Mouse (Mus musculus) embryonic facial prominence, embryonic 15.5 days (tissue): ENCODE measurements around the gene Oxsr1. TPM values are rescaled to one million over a fixed set of nuclear protein-coding genes. Genes with fewer than 3 reads are reported as not detected.
"Not testable (repeated sequence)": the region's sequence is repeated elsewhere in the genome, so short reads cannot be mapped to it uniquely, and the experiment has no call there.

Source experiments
- ATAC-seq: fragments of 200-750 bp; cut with Nextera tagmentation; 2 replicates; pipeline ENCODE4 v1.8.0; 2017; ENCODE audit warnings: low read depth, moderate TSS enrichment; ENCODE audit not compliant: insufficient number of reproducible peaks, low FRiP score, low TSS enrichment
- H3K27ac ChIP-seq: fragments of 300-500 bp; sonication (generic); replicated peaks from 2 replicates; pipeline ENCODE4 v1.5.1; 2015; ENCODE audit warnings: mild to moderate bottlenecking, inconsistent platforms
- H3K27me3 ChIP-seq: fragments of 300-500 bp; sonication (generic); 2 replicates; pipeline ENCODE4 v1.6.1; 2015; ENCODE audit warnings: inconsistent platforms
- H3K36me3 ChIP-seq: fragments of 300-500 bp; sonication (generic); 2 replicates; pipeline ENCODE4 v1.6.1; 2015; ENCODE audit warnings: mild to moderate bottlenecking, inconsistent platforms
- H3K4me1 ChIP-seq: fragments of 300-500 bp; sonication (generic); 2 replicates; pipeline ENCODE4 v1.6.1; 2015; ENCODE audit warnings: inconsistent platforms
- H3K4me2 ChIP-seq: fragments of 300-500 bp; sonication (generic); replicated peaks from 2 replicates; pipeline ENCODE4 v1.6.1; 2015; ENCODE audit warnings: mild to moderate bottlenecking, inconsistent platforms
- H3K4me3 ChIP-seq: fragments of 300-500 bp; sonication (generic); replicated peaks from 2 replicates; pipeline ENCODE4 v1.5.1; 2015; ENCODE audit warnings: mild to moderate bottlenecking, inconsistent platforms
- H3K9ac ChIP-seq: fragments of 300-500 bp; sonication (generic); 2 replicates; pipeline ENCODE4 v1.6.1; 2015; ENCODE audit warnings: inconsistent platforms
- H3K9me3 ChIP-seq: fragments of 300-500 bp; sonication (generic); replicated peaks from 2 replicates; pipeline ENCODE4 v1.6.1; 2016; ENCODE audit warnings: inconsistent platforms
- WGBS: fragments of 180-500 bp; shearing (Covaris S2); methylation state at CpG from one replicate; pipeline ENCODE4 v1.1.7; 2015; 5-methylcytosine and 5-hydroxymethylcytosine counted together
- polyA plus RNA-seq: library from polyadenylated mRNA; unstranded; fragments of >200 nt; fragmentation: Nextera tagmentation; extraction: Ambion mirVana; gene quantifications from 2 replicates; pipeline ENCODE4 v1.2.1, GENCODE M21; 2015

Gene Oxsr1
- polyA plus RNA-seq, 1 experiment from 2014 or later = 11.8 TPM

DNA sequence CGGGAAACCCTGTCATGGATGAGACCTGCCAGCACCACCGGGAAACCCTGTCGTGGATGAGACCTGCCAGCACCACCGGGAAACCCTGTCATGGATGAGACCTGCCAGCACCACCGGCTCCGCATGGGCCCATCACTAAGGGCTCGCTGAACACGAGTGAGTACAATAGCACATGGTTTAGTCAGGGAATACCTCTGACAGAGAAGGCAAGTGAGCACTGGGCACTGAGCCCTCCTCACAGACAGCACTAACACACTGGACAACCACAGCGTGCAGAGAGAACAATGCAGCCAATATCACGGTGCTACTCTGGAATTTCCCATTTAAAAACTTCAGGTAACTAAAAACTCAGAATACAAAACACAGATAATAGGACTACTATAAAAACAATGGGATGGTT lies 9.1 kb downstream of the Oxsr1 start:
- H3K4me2 ChIP-seq = no peak overlapping the region
- H3K9ac ChIP-seq = no peak overlapping the region
- H3K9me3 ChIP-seq = no peaks in the 10 kb centered on the region
- WGBS = 92% methylated on average over 10 of the region's 10 CpGs
- H3K36me3 ChIP-seq = no peaks in the 10 kb centered on the region
- no peaks in the 10 kb centered on the region for H3K4me1 ChIP-seq
- ATAC-seq = no peak
- no peaks in the 10 kb centered on the region for H3K27me3 ChIP-seq
- H3K4me3 ChIP-seq = no peak overlapping the region
- H3K27ac ChIP-seq = no peak overlapping the region

DNA sequence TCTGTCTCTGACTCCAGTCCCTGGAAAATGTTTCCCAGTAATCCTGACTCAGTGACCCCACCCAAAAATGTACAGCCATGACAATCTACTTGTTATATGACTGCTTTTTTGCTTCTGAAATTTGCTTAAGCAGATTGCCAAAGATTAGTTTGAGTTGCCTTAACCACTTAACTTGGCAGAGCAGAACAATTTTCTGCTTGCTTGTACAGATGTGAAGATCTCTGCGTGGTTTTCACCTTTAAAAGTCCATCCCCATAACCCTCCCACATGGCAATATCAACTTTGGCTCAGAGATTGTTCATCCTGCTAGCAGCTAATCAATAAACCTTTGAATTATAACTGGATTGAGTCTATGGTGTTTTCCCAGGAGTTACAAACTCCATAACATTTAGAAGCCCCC lies 13.2 kb downstream of the Oxsr1 start:
- no peaks in the 10 kb centered on the region for H3K4me1 ChIP-seq
- 93% methylated on average over 1 of the region's 1 CpGs for WGBS
- H3K9ac ChIP-seq = no peak overlapping the region
- no peaks in the 10 kb centered on the region for H3K27me3 ChIP-seq
- no peaks in the 10 kb centered on the region for H3K9me3 ChIP-seq
- no peak overlapping the region for H3K27ac ChIP-seq
- H3K4me3 ChIP-seq = no peak overlapping the region
- ATAC-seq = no peak
- no peak overlapping the region for H3K4me2 ChIP-seq
- no peaks in the 10 kb centered on the region for H3K36me3 ChIP-seq

DNA sequence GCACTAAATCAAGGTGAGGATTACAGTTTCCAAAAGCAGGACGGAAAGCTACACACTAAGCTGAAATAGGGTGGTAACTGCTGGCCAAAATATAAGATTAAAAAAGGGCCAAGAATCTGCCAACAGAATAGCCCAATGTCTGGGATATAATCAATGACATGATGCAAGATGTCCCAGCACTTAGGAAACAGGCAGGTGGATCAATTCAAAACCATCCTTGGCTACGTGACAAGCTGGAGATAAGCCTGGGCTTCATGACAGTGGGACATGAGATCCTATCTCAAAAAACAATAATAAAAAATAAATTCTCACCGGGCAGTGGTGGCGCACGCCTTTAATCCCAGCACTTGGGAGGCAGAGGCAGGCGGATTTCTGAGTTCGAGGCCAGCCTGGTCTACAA lies 16.4 kb downstream of the Oxsr1 start:
- no peaks in the 10 kb centered on the region for H3K27me3 ChIP-seq
- H3K36me3 ChIP-seq = peaks cover 10% of the 10 kb centered on the region
- H3K4me1 ChIP-seq = no peaks in the 10 kb centered on the region
- 93% methylated on average over 7 of the region's 7 CpGs for WGBS
- H3K4me2 ChIP-seq = no peak overlapping the region
- no peaks in the 10 kb centered on the region for H3K9me3 ChIP-seq
- no peak overlapping the region for H3K27ac ChIP-seq
- H3K9ac ChIP-seq = no peak overlapping the region
- H3K4me3 ChIP-seq = no peak overlapping the region
- no peak for ATAC-seq

DNA sequence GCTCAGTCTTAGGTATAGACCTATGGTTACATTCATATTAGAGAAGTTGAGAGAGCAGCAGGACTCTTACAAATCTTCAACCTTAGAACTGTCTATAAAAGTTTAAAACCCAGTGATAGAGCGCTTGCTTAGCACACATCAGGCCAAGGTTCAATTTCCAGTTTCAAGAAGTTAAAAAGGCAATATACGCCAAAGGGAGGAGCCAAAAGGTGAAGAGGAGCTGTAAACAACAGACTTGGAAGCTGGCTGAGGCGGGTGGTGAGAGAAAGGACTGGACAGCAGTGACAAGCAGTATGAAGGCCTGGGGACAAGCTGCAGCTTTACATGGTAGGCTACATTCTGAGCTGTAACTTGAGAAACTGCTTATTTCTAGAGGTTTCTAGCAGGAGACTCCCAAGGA lies 23.7 kb downstream of the Oxsr1 start:
- Histone ChIP-seq H3K4me3 (no peak overlapping the region), H3K36me3 (peaks cover 13% of the 10 kb centered on the region), H3K4me1 (no peaks in the 10 kb centered on the region), H3K9me3 (no peaks in the 10 kb centered on the region), H3K9ac (no peak overlapping the region), H3K27ac (no peak overlapping the region), H3K4me2 (no peak overlapping the region), H3K27me3 (no peaks in the 10 kb centered on the region)
- 95% methylated on average over 3 of the region's 3 CpGs for WGBS
- no peak for ATAC-seq

DNA sequence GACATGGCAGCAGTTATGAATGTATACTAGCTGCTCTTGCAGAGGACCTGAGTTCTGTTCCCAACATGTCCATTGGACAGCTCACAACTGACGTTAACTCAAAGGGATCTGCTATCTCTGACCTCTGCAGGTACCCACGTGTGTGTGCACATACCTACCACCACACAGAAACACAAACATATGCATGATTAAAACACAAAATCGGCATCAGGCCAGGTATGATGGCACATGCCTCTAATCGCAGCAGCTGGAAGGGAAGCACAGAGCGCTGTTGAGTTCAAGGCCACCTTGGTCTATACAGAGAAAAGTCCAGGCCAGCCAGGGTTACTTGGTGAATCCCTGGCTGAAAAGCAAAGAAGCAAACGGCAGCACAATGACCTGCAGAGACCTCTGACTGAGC lies 24.5 kb downstream of the Oxsr1 start:
- Histone ChIP-seq H3K9ac (no peak overlapping the region), H3K9me3 (no peaks in the 10 kb centered on the region), H3K27me3 (no peaks in the 10 kb centered on the region), H3K4me1 (no peaks in the 10 kb centered on the region), H3K4me3 (no peak overlapping the region), H3K36me3 (peaks cover 13% of the 10 kb centered on the region), H3K27ac (no peak overlapping the region), H3K4me2 (no peak overlapping the region)
- WGBS = 85% methylated on average over 6 of the region's 6 CpGs
- ATAC-seq = no peak

DNA sequence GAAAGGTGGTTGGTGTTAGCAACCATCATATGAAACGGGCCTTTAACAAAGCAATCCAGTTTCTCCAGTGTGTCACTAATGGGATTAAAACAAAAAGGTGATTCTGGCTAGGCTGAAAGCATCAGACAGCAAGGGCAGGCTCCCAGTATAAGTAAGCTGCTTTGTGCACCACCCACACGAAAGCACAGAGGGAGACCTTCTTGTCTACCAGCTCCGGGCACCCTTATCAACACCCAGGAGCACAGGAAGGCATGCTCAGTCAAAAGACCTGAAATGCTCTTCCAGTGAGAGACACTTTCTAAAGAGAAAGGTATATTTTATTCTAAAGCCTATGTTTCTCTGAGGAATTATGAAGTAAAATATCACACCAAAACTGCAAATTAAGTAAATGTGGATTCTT lies 31.4 kb downstream of the Oxsr1 start:
- no peak overlapping the region for H3K9ac ChIP-seq
- H3K4me2 ChIP-seq = no peak overlapping the region
- no peaks in the 10 kb centered on the region for H3K9me3 ChIP-seq
- no peak overlapping the region for H3K4me3 ChIP-seq
- WGBS = 87% methylated on average over 3 of the region's 3 CpGs
- H3K4me1 ChIP-seq = no peaks in the 10 kb centered on the region
- H3K36me3 ChIP-seq = peaks cover 7% of the 10 kb centered on the region; the same call in 1 of the 2 replicates
- H3K27ac ChIP-seq = no peak overlapping the region
- no peak for ATAC-seq
- H3K27me3 ChIP-seq = no peaks in the 10 kb centered on the region

DNA sequence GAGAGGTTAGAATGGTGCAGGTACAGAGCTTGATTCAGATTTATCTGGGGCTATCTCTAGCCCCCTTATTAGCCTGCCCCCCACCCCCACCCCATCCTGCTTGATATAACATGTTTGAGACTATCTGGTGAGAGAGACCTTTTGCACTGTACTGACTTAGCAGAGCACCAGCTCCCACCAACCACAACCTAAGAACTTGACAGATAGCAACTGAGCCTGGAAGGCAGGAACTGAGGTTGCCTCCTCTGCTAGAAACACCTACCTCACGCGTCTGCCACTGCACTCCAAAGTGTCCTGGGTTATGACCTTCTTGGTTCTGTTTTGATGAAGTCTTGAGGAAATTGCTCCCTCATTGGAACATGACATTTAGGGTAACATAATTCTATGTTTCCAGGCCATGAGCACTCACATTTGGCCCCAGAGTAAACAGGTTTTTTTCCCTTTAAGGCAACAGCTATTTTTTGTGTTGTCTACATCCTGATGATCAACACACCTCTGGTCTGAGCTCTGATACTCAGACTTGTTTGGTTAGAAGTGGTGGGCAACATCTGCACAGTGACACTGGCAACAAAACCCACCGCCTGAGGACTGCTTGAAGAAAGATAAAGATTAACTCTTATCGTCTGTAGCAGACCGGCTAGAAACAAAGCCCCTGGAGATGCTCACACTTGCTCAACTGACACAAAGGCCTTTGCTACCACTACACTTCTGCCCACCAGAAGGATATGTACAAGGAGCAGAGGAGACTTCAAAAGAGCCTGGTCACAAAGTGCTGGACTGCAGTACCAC lies 41.1 kb downstream of the Oxsr1 start:
- ATAC-seq = no peak
- no peaks in the 10 kb centered on the region for H3K9me3 ChIP-seq
- H3K36me3 ChIP-seq = peaks cover 6% of the 10 kb centered on the region; the same call in 1 of the 2 replicates
- no peak overlapping the region for H3K4me3 ChIP-seq
- no peaks in the 10 kb centered on the region for H3K27me3 ChIP-seq
- WGBS = 86% methylated on average over 5 of the region's 5 CpGs
- no peak overlapping the region for H3K4me2 ChIP-seq
- no peak overlapping the region for H3K9ac ChIP-seq
- H3K27ac ChIP-seq = no peak overlapping the region
- no peaks in the 10 kb centered on the region for H3K4me1 ChIP-seq

DNA sequence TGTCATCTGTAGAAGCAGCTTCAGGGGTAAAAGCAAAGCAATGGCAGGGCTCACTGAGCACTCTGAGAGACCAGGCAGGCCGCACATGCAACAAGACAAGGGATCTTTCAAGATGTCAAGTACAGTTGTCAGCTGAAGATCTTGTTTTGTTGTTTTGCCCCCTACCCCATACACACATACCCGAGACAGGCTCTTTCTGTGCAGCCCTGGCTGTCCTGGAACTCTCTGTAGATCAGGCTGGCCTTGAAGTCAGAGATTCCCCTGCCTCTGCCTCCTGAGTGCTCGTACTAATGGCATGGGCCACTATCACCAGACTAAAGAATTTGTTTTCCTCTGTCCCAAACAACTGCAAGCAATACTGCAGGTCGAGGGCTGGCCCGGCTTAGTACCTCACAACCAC lies 44.2 kb downstream of the Oxsr1 start:
- ATAC-seq = no peak
- H3K36me3 ChIP-seq = no peaks in the 10 kb centered on the region; the same call in 1 of the 2 replicates
- H3K27me3 ChIP-seq = no peaks in the 10 kb centered on the region
- no peaks in the 10 kb centered on the region for H3K4me1 ChIP-seq
- WGBS = 91% methylated on average over 5 of the region's 5 CpGs
- H3K4me3 ChIP-seq = no peak overlapping the region
- no peaks in the 10 kb centered on the region for H3K9me3 ChIP-seq
- H3K4me2 ChIP-seq = no peak overlapping the region
- no peak overlapping the region for H3K9ac ChIP-seq
- H3K27ac ChIP-seq = no peak overlapping the region

DNA sequence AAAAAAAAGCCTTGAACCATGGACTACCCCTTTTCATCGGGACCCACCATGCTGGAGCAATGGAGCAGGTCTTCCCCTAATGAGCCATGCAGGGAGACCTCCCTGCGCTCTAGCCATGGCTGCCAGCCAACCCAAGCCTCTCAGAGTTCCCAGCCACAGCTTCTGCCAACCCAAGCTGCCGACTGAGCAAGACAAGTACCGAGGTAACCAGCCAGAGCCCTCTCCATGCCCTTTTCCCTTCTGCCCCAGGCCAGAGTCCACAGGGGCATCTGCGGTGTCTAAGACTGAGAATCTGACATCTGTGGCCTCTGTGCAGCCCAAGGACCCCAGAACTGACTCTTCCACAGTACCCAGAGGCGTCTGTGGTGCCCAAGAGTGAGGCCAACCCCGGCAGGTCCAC lies 45.9 kb downstream of the Oxsr1 start:
- H3K9me3 ChIP-seq = no peaks in the 10 kb centered on the region
- no peak overlapping the region for H3K27ac ChIP-seq
- H3K9ac ChIP-seq = no peak overlapping the region
- peaks cover 4% of the 10 kb centered on the region; the same call in 1 of the 2 replicates for H3K36me3 ChIP-seq
- 66% methylated on average over 7 of the region's 7 CpGs for WGBS
- no peak for ATAC-seq
- no peak overlapping the region for H3K4me3 ChIP-seq
- H3K27me3 ChIP-seq = no peaks in the 10 kb centered on the region
- H3K4me2 ChIP-seq = no peak overlapping the region
- no peaks in the 10 kb centered on the region for H3K4me1 ChIP-seq

DNA sequence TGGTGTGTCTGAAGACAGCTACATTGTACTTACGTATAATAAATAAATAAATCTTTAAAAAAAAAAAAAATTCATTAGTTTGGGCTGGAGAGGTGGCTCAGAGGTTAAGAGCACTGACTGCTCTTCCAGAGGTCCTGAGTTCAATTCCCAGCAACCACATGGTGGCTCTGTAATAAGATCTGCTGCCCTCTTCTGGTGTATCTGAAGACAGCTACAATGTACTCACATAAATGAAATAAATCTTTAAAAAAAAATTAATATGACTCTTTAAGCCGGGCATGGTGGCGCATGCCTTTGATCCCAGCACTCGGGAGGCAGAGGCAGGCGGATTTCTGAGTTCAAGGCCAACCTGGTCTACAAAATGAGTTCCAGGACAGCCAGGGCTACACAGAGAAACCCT lies 47.4 kb downstream of the Oxsr1 start:
- not testable (repeated sequence) for H3K36me3 ChIP-seq, H3K27me3 ChIP-seq, H3K4me2 ChIP-seq, H3K27ac ChIP-seq, H3K9me3 ChIP-seq, ATAC-seq, H3K4me3 ChIP-seq, H3K4me1 ChIP-seq, H3K9ac ChIP-seq
- 94% methylated on average over 5 of the region's 5 CpGs for WGBS

DNA sequence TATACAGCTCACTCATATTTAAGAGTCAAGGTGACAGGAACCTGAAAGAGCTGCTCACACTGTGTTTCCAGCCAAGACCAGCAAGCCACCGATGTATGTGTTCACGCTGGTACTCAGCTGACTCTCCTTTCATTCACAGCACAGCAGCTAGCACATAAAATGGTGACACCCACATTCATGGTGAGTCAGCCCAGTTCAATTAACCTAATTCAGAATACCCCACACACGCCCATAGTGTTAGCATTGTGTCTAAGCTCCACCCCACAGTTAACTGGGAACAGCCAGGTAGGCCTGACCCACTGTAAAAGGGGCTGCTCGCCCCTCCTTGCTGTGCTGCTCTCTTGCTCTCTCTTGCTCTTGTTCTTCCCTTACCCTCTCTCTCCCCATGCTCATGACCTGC lies 50.7 kb downstream of the Oxsr1 start:
- H3K27me3 ChIP-seq = no peaks in the 10 kb centered on the region
- no peak overlapping the region for H3K4me3 ChIP-seq
- H3K4me1 ChIP-seq = no peaks in the 10 kb centered on the region
- H3K4me2 ChIP-seq = no peak overlapping the region
- H3K9ac ChIP-seq = no peak overlapping the region
- no peak overlapping the region for H3K27ac ChIP-seq
- H3K36me3 ChIP-seq = peaks cover 24% of the 10 kb centered on the region
- ATAC-seq = no peak
- 75% methylated on average over 4 of the region's 4 CpGs for WGBS
- H3K9me3 ChIP-seq = no peaks in the 10 kb centered on the region

DNA sequence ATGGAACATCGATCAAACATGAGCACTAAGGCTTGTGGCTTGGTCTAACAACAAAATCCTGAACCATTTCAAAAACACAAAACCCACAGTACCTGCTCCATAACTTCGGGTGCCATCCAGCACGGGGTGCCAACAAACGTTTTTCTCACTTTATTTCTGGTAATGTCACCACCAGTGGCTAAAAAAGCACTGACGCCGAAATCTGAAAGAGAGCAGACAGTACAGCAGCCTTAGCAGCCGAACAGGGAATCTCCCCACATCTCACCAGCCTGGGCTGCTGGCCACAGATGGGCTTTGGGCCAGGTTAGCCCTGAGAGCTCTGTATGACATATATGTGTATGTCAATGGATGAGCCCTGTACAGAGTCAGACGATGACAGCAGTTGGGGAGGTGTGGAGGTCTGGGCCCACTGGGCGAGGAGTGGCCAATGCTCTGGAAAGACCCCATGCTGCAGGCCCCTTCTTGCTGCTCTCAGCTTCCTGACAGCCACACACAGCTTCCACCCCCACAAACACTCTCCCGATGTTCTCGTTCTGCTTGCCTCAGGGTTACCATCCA lies 53.6 kb downstream of the Oxsr1 start:
- 93% methylated on average over 11 of the region's 11 CpGs for WGBS
- H3K9ac ChIP-seq = no peak overlapping the region

More for the DNA sequence above, 53.6 kb downstream of the Oxsr1 start:
- H3K4me2 ChIP-seq = no peak overlapping the region
- no peaks in the 10 kb centered on the region for H3K4me1 ChIP-seq
- H3K27ac ChIP-seq = no peak overlapping the region
- H3K4me3 ChIP-seq = no peak overlapping the region
- no peak for ATAC-seq
- H3K9me3 ChIP-seq = no peaks in the 10 kb centered on the region
- no peaks in the 10 kb centered on the region for H3K27me3 ChIP-seq
- peaks cover 39% of the 10 kb centered on the region for H3K36me3 ChIP-seq
